Mouse (Mus musculus) neural tube, embryonic 12.5 days (tissue): ENCODE measurements around the gene Ccm2. TPM values are rescaled to one million over a fixed set of nuclear protein-coding genes. Genes with fewer than 3 reads are reported as not detected.
"Not testable (repeated sequence)": the region's sequence is repeated elsewhere in the genome, so short reads cannot be mapped to it uniquely, and the experiment has no call there.

Source experiments
- ATAC-seq: fragments of 200-750 bp; cut with Nextera tagmentation; 2 replicates; pipeline ENCODE4 v1.8.0; 2017; ENCODE audit warnings: low read depth, mild to moderate bottlenecking, moderate TSS enrichment, moderate library complexity; ENCODE audit not compliant: low FRiP score
- H3K27ac ChIP-seq: fragments of 300-500 bp; sonication (generic); 2 replicates; pipeline ENCODE4 v1.5.1; 2016
- H3K27me3 ChIP-seq: fragments of 300-500 bp; sonication (generic); replicated peaks from 2 replicates; pipeline ENCODE4 v1.6.1; 2016; ENCODE audit warnings: mild to moderate bottlenecking
- H3K36me3 ChIP-seq: fragments of 300-500 bp; sonication (generic); 2 replicates; pipeline ENCODE4 v1.6.1; 2016; ENCODE audit warnings: mild to moderate bottlenecking
- H3K4me1 ChIP-seq: fragments of 300-500 bp; sonication (generic); 2 replicates; pipeline ENCODE4 v1.6.1; 2016
- H3K4me2 ChIP-seq: fragments of 300-500 bp; sonication (generic); replicated peaks from 2 replicates; pipeline ENCODE4 v1.6.1; 2016; ENCODE audit warnings: mild to moderate bottlenecking
- H3K4me3 ChIP-seq: fragments of 300-500 bp; sonication (generic); 2 replicates; pipeline ENCODE4 v1.5.1; 2016
- H3K9ac ChIP-seq: fragments of 300-500 bp; sonication (generic); 2 replicates; pipeline ENCODE4 v1.6.1; 2016; ENCODE audit warnings: mild to moderate bottlenecking
- H3K9me3 ChIP-seq: fragments of 300-500 bp; sonication (generic); 2 replicates; pipeline ENCODE4 v1.6.1; 2016; ENCODE audit warnings: mild to moderate bottlenecking
- WGBS: fragments of 180-500 bp; shearing (Covaris S2); methylation state at CpG from one replicate; pipeline ENCODE4 v1.1.7; 2016; 5-methylcytosine and 5-hydroxymethylcytosine counted together
- polyA plus RNA-seq: library from polyadenylated mRNA; unstranded; fragments of >200 nt; fragmentation: Nextera tagmentation; extraction: Ambion mirVana; gene quantifications from 2 replicates; pipeline ENCODE4 v1.2.1, GENCODE M21; 2016

Ccm2 gene
- polyA plus RNA-seq, 1 experiment from 2014 or later = 100 TPM

DNA sequence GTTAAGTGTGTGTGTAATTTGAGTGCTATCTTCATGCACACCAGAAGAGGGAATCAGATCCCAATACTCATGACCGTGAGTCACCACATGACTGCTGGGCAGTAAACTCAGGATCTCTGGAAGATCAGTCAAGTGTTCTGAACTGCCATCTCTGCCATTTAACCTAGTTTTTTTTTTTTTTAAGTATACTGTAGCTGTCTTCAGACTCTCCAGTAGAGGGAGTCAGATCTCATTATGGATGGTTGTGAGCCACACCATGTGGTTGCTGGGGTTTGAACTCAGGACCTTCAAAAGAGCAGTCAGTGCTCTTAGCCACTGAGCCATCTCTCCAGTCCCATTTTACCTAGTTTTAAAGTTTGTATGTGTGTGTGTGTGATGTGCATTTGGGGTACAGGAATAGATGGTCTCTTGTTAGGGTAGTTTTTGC lies 23.0 kb upstream of the Ccm2 start:
- Histone ChIP-seq H3K4me1 (peaks cover 11% of the 10 kb centered on the region), H3K9ac (no peak overlapping the region), H3K9me3 (no peaks in the 10 kb centered on the region), H3K4me2 (no peak overlapping the region), H3K36me3 (peaks cover 26% of the 10 kb centered on the region), H3K27me3 (no peaks in the 10 kb centered on the region), H3K27ac (no peak overlapping the region), H3K4me3 (no peak overlapping the region)
- ATAC-seq = no peak
- WGBS = 84% methylated on average over 1 of the region's 1 CpGs

DNA sequence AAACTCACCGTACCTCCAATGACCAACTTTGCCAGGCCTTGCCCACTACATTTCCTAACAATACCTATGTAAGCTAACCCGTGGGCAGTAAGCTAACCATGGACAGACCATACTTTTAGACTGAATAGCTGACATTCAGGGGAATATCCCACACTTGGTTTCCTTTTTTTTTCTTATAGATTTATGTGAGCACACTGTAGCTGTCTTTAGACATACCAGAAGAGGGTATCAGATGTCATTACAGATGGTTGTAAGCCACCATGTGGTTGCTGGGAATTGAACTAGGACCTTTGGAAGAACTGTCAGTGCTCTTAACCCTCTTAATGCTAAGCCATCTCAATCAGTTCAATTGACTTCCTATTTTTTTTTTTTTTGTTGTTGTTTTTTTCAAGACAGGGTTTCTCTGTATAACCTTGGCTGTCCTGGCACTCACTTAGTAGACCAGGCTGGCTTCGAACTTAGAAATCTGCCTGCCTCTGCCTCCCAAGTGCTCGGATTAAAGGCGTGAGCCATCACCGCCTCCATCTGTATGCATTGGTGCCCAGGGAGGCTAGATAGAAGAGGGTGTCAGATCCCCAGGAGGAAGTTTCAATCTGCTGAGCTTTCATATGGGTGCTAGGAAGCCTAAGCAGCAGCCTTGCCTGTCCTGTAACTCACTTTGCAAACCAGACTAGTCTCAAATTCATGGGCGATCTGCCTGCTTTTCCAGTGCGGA lies 22.4 kb upstream of the Ccm2 start:
- no peak overlapping the region for H3K4me2 ChIP-seq
- WGBS = 90% methylated on average over 8 of the region's 8 CpGs
- ATAC-seq = no peak
- no peaks in the 10 kb centered on the region for H3K9me3 ChIP-seq
- no peak overlapping the region for H3K9ac ChIP-seq
- peaks cover 11% of the 10 kb centered on the region for H3K4me1 ChIP-seq
- H3K27me3 ChIP-seq = no peaks in the 10 kb centered on the region
- H3K4me3 ChIP-seq = no peak overlapping the region
- no peak overlapping the region for H3K27ac ChIP-seq
- peaks cover 26% of the 10 kb centered on the region for H3K36me3 ChIP-seq

DNA sequence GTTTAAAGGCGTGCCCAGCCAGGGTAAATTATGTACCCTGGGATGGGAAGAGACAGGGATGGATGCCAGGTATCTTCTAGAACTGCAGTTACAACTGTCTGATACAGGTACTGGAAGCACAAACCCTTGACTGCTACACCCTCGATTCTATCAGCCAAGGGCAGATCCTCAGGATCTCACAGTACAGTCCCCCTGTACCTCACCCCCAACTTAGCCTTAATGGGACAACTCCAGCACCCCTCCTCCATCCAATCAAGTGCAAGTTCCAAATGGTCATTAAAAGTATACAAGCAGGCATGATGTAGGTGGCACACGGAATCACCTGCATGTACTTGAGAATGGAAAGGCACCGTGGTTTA lies 21.8 kb upstream of the Ccm2 start:
- Histone ChIP-seq H3K36me3 (peaks cover 26% of the 10 kb centered on the region), H3K27me3 (no peaks in the 10 kb centered on the region), H3K4me3 (no peak overlapping the region), H3K9me3 (no peaks in the 10 kb centered on the region), H3K27ac (no peak overlapping the region), H3K4me2 (no peak overlapping the region), H3K4me1 (peaks cover 11% of the 10 kb centered on the region), H3K9ac (no peak overlapping the region)
- no peak for ATAC-seq
- 89% methylated on average over 4 of the region's 4 CpGs for WGBS

DNA sequence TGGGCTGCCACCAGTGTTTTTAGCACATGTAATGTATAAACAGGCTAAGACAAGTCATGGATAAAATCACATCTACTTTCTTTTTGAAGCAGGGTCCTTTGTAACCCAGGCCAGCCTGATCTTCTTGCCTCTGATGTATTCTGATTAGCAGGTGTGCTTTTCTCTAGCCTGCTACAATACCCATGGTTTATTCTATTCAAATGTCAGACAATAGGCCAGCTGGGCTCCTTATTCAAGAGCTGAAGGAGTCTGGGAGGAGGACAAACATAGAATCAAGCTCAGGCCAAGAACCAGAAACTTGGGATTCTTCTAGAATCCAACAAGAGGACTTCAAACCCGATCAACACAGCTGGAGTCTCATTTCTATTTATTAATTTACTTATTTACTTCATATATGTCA lies 21.4 kb upstream of the Ccm2 start:
- 88% methylated on average over 1 of the region's 1 CpGs for WGBS
- no peaks in the 10 kb centered on the region for H3K27me3 ChIP-seq
- H3K4me1 ChIP-seq = peaks cover 11% of the 10 kb centered on the region
- no peaks in the 10 kb centered on the region for H3K9me3 ChIP-seq
- no peak overlapping the region for H3K9ac ChIP-seq
- H3K27ac ChIP-seq = no peak overlapping the region
- no peak for ATAC-seq
- H3K36me3 ChIP-seq = peaks cover 26% of the 10 kb centered on the region
- no peak overlapping the region for H3K4me2 ChIP-seq
- H3K4me3 ChIP-seq = no peak overlapping the region

DNA sequence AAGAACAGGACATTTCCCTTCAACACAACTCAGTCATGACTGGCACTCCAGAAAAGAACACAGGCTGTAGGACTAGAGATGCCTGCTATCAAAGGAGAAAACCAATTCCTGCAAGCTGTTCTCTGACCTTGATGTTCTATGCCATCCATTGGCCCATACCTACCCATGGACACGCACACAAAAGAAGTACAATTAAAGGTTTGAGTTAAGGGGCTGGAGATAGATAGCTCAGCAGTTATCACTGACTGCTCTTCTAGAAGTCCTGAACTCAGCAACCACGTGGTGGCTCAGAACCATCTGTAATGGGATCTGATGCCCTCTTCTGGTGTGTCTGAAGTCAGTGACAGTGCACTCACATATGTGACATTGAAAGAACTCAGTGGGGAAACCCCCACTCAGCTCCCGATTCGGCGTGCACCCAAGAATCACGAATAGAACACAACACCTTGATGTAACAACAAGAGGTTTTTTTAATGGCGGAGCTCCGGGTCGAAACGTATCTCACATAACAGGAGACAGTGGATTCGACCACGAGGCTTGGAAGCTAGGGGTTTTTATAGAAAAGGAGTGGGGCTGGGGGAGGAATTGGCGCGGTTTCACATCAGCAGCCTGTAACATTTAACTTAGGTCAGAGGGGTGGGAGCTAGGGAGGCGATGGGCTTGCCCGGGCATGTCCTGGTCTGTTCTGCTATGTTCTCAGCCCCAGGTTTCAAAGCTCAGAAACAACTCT lies 20.0 kb upstream of the Ccm2 start:
- WGBS = 81% methylated on average over 13 of the region's 16 CpGs
- not testable (repeated sequence) for H3K27ac ChIP-seq

DNA sequence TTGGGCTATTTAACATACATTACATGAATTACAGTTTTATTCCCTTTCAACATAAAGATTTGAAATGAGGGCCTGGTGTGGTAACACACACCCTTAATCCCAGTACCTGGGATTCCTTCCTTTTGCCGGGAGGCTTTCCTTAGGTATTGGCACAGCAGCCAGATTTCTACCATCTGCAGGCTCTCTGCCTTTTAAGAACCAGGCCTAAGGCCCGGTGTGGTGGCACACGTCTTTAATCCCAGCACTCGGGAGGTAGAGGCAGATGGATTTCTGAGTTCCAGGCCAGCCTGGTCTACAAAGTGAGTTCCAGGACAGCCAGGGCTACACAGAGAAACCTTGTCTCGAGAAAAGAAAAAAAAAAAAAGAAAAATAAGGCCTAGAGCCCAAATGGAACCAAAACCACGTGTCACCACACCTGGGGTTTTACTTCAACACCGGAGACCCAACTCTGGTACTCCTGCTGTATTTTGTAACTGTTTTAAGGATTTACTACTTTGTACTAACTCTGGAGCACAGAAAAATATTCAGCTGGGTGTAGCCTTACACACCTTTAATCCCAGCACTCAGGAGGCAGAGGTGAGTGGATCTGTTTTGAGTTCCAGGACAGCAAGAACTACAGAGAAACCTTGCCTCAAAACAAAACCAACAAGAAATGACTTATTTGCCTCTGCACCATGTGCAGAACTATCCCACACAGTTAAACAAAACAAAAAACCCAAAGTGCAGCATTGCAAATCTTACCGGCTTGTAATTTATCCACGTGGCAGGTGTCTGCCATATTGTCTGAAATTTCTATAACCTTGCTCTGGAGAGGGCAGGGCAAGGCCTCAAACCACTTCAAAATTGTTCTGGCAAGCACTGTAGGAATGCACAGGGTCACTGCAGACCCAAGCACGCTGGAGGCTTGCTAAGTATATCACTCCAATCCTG lies 19.2 kb upstream of the Ccm2 start:
- peak overlapping the region; percentile 60 for H3K4me3 ChIP-seq
- H3K4me1 ChIP-seq = peaks cover 11% of the 10 kb centered on the region
- peak; percentile 26 for ATAC-seq
- peak overlapping the region; percentile 92 for H3K4me2 ChIP-seq
- WGBS = 21% methylated on average over 10 of the region's 10 CpGs
- H3K27ac ChIP-seq = peak overlapping the region; percentile 62; the same call in 1 of the 2 replicates
- H3K9me3 ChIP-seq = no peaks in the 10 kb centered on the region
- H3K36me3 ChIP-seq = peaks cover 26% of the 10 kb centered on the region
- peak overlapping the region; percentile 69 for H3K9ac ChIP-seq
- no peaks in the 10 kb centered on the region for H3K27me3 ChIP-seq

More for the DNA sequence above, 20.0 kb upstream of the Ccm2 start:
- Histone ChIP-seq H3K9ac (0 out of 2 replicates have a peak overlapping the region, but pooled peaks have one; percentile 69), H3K4me1 (peaks cover 11% of the 10 kb centered on the region), H3K4me2 (peak overlapping the region; percentile 92), H3K36me3 (peaks cover 26% of the 10 kb centered on the region)
- H3K27me3 ChIP-seq, H3K9me3 ChIP-seq, H3K4me3 ChIP-seq, ATAC-seq: not testable (repeated sequence)

DNA sequence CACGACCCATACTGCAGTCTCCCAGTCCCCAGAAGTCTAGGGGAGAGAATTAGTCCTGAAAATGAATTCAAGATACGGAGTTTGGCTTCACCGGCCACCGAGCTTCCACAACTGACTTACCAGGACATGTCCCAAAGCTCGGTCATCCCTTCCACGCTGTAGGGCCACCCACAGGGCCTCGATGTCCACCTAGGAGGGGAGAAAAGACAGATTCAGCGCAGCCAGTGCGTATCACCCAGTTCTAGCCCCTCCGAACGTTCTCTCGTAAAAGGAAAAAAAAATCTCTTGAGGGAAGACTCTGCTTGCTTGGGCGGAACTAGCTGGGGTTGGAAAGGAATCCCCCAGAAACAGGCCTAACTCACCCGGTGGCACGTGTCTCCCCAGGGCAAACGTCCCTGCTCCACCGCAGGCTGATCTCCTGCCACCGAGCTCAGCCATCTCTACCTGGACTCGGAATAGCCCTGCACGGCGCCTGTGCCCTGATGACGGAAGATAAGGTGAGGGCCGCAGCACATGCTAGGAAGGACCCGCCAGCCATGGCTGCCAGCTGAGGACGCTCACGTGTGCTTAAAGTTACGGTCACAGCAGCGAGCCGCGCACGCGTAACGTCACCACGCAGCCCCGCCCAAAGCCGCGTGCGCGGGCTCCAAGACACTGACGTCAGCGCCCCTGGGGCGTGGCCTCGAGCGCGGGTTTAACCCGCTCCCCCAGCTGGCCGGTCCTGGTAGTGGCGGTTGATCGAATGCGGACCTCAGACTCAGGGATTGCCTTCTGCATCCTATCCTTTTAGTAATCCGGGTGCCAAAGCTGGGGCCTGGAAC lies 18.3 kb upstream of the Ccm2 start:
- H3K36me3 ChIP-seq = peaks cover 26% of the 10 kb centered on the region
- under 1% methylated on average over 51 of the region's 51 CpGs for WGBS
- ATAC-seq = peak; percentile 93
- peak overlapping the region; percentile 92 for H3K4me2 ChIP-seq
- H3K4me1 ChIP-seq = peaks cover 11% of the 10 kb centered on the region
- peak overlapping the region; percentile 60 for H3K4me3 ChIP-seq
- no peaks in the 10 kb centered on the region for H3K27me3 ChIP-seq
- H3K27ac ChIP-seq = peak overlapping the region; percentile 62; the same call in 1 of the 2 replicates
- H3K9ac ChIP-seq = peak overlapping the region; percentile 69
- H3K9me3 ChIP-seq = no peaks in the 10 kb centered on the region

DNA sequence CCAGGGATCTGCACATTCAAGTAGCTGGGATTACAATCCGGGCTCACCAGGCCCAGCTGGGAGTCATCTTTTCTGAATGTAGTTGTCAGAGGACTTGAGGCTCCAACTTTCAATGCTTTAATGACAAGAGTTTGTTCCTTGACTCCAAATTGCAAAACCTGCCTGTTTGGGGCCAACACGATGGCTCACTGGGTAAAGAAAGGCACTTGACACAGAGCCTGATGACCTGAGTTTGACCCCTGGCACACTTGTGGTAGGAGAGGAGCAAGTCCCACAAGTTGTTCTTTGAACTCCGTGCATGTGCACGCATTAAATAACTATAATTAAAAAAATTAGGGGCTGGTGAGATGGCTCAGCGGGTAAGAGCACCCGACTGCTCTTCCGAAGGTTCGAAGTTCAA lies 16.7 kb upstream of the Ccm2 start:
- Histone ChIP-seq H3K27me3 (no peaks in the 10 kb centered on the region), H3K9me3 (no peaks in the 10 kb centered on the region), H3K4me2 (no peak overlapping the region), H3K4me1 (peaks cover 11% of the 10 kb centered on the region), H3K27ac (no peak overlapping the region), H3K9ac (no peak overlapping the region), H3K36me3 (peaks cover 17% of the 10 kb centered on the region), H3K4me3 (no peak overlapping the region)
- WGBS = 93% methylated on average over 8 of the region's 8 CpGs
- no peak for ATAC-seq

DNA sequence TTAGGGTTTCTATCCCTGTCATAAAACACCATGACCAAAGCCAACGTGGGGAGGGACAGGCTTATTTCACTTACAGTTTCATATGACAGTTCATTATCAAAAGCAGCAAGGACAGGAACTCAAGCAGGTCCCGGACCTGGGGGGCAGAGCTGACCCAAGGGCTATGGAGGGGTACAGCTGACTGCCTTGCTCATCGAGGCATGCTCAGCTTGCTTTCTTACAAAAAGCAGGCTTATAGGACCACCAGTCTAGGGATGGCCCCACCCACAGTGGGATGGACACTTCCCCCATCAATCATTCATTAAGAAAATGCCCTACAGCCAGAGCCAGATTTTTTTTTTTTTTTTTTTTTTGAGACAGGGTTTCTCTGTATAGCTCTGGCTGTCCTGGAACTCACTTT lies 15.9 kb upstream of the Ccm2 start:
- Histone ChIP-seq H3K4me3 (no peak overlapping the region), H3K9ac (no peak overlapping the region), H3K4me1 (peaks cover 8% of the 10 kb centered on the region), H3K9me3 (no peaks in the 10 kb centered on the region), H3K27ac (no peak overlapping the region), H3K4me2 (no peak overlapping the region), H3K36me3 (peaks cover 10% of the 10 kb centered on the region), H3K27me3 (no peaks in the 10 kb centered on the region)
- 87% methylated on average over 3 of the region's 3 CpGs for WGBS
- ATAC-seq = no peak

DNA sequence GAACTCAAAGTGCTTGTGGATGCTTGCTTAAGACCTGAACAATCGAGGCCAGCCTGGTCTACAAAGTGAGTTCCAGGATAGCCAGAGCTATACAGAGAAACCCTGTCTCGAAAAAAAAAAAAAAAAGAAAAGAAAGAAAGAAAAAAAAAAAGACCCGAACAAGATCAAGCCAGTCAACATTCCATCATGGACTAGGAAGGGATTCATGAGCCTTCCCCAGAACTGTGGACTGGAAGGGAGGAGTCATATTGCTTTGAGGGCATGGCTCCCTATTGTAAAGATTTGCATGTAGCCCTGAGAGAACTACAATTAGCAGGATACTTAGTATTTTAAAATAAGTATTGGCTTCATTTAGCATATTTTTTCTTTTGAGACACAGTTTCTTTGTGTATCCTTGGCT lies 2.0 kb upstream of the Ccm2 start:
- H3K4me3 ChIP-seq = no peak overlapping the region
- no peaks in the 10 kb centered on the region for H3K27me3 ChIP-seq
- H3K4me2 ChIP-seq = no peak overlapping the region
- ATAC-seq = no peak
- no peaks in the 10 kb centered on the region for H3K36me3 ChIP-seq
- H3K9me3 ChIP-seq = no peaks in the 10 kb centered on the region
- no peak overlapping the region for H3K9ac ChIP-seq
- peaks cover 10% of the 10 kb centered on the region for H3K4me1 ChIP-seq
- 89% methylated on average over 3 of the region's 3 CpGs for WGBS
- H3K27ac ChIP-seq = no peak overlapping the region

DNA sequence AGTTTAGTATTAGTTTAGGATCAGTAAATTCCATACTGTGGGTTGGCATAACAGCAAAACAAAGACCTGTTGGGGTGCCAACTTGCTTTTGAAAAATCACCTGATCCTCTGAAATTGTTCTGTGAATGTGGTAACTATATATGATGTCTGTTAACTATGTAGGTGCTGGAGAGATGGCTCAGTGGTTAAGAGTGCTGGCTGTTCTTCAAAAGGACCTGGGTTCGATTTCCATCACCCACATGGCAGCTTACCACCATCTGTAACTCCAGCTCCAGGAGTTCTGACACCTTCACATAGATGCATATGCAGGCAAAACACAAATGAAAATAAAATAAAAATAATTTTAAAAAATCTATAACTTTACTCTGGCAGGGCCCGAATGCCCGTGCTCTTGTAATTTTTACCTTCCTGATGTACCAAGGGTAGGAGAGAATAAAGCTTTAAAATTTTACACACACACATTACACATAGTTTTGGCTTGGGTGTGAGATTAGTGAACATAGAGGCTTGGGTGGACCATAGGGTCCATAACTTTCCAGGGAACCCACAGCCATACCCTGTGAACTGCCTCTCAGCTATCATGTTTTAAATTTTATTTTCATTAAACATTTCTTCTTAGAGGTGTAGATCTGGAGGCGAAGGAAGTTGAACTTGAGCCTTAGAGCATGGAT lies 1.4 kb upstream of the Ccm2 start:
- Histone ChIP-seq H3K4me3 (no peak overlapping the region), H3K36me3 (no peaks in the 10 kb centered on the region), H3K9me3 (no peaks in the 10 kb centered on the region), H3K4me2 (peak overlapping the region; percentile 68), H3K4me1 (peaks cover 10% of the 10 kb centered on the region), H3K9ac (no peak overlapping the region), H3K27me3 (no peaks in the 10 kb centered on the region), H3K27ac (no peak overlapping the region)
- WGBS = 94% methylated on average over 4 of the region's 4 CpGs
- ATAC-seq = no peak
